Mouse (Mus musculus) CH12.LX (cell line): ENCODE results near the gene Gm6588. TPM values are rescaled to one million over a fixed set of nuclear protein-coding genes. Genes with fewer than 3 reads are reported as not detected.

Experiments used
- DNase-seq: peaks from one replicate; pipeline ENCODE4 v3.0.0-alpha.2; 2013; ENCODE audit errors: extremely low read depth
- H3K27ac ChIP-seq: 2 replicates; pipeline ENCODE4 v1.5.1; 2012; ENCODE audit warnings: low read depth, mild to moderate bottlenecking, control low read depth, moderate library complexity; ENCODE audit not compliant: insufficient read depth
- H3K27me3 ChIP-seq: replicated peaks from 2 replicates; pipeline ENCODE3; 2012; ENCODE audit warnings: inconsistent platforms
- H3K36me3 ChIP-seq, 2 experiments: replicated peaks in 1 of 2; 2 replicates each; pipeline versions ENCODE3 to v1.6.1; 2012; ENCODE audit warnings: inconsistent platforms in 1 of 2, low read length in 1 of 2, mild to moderate bottlenecking in 1 of 2, mixed read lengths in 1 of 2, moderate library complexity in 1 of 2; ENCODE audit not compliant: control insufficient read depth in 1 of 2, insufficient read depth in 1 of 2
- H3K4me1 ChIP-seq, 2 experiments: 2 replicates each; pipeline ENCODE4 v1.6.1; 2012; ENCODE audit warnings: inconsistent platforms in 1 of 2, moderate library complexity in 1 of 2; ENCODE audit not compliant: insufficient read depth in 2 of 2, control insufficient read depth in 1 of 2
- H3K4me2 ChIP-seq: 2 replicates; pipeline ENCODE4 v1.6.1; 2012; ENCODE audit warnings: low read depth, mild to moderate bottlenecking, control low read depth; ENCODE audit not compliant: poor library complexity, insufficient read depth, severe bottlenecking
- H3K4me3 ChIP-seq, 3 experiments: fragments of 150-350 bp in 1 of 3; sonication (generic) in 1 of 3; replicated peaks in 1 of 3; 2 replicates each; pipeline versions ENCODE3 to v1.5.1; 2011 to 2012; ENCODE audit warnings: low read depth in 2 of 3, low read length in 2 of 3, mild to moderate bottlenecking in 2 of 3, moderate library complexity in 2 of 3, control low read depth in 1 of 3, improper control_type of control experiment in 1 of 3, inconsistent platforms in 1 of 3, mixed read lengths in 1 of 3; ENCODE audit not compliant: poor library complexity in 1 of 3
- H3K79me2 ChIP-seq: replicated peaks from 2 replicates; pipeline ENCODE4 v1.6.1; 2012; ENCODE audit warnings: mild to moderate bottlenecking, moderate library complexity; ENCODE audit not compliant: control insufficient read depth, poor library complexity, insufficient read depth, severe bottlenecking; ENCODE audit errors: extremely low read depth
- H3K9ac ChIP-seq: 2 replicates; pipeline ENCODE4 v1.6.1; 2012; ENCODE audit warnings: low read depth, mild to moderate bottlenecking, control low read depth, moderate library complexity; ENCODE audit not compliant: insufficient read depth
- H3K9me3 ChIP-seq: replicated peaks from 2 replicates; pipeline ENCODE3; 2012; ENCODE audit warnings: low read length, inconsistent platforms, mixed read lengths
- BHLHE40 ChIP-seq: IDR thresholded peaks from 2 replicates; pipeline ENCODE4 v1.6.1; 2011; ENCODE audit warnings: mild to moderate bottlenecking, low read depth, low read length, improper control_type of control experiment
- CTCF ChIP-seq, 2 experiments: IDR thresholded peaks in 1 of 2; conservative IDR thresholded peaks in 1 of 2; 2 replicates each; pipeline ENCODE4 v1.5.1; 2011 to 2012; ENCODE audit warnings: low read depth in 2 of 2, low read length in 2 of 2, improper control_type of control experiment in 1 of 2, inconsistent platforms in 1 of 2, mild to moderate bottlenecking in 1 of 2, moderate library complexity in 1 of 2
- GABPA ChIP-seq: IDR thresholded peaks from 2 replicates; pipeline ENCODE4 v1.6.1; 2012; ENCODE audit warnings: low read depth, low read length, improper control_type of control experiment, inconsistent platforms; ENCODE audit not compliant: insufficient replicate concordance
- HCFC1 ChIP-seq: IDR thresholded peaks from 2 replicates; pipeline ENCODE4 v1.6.1; 2012; ENCODE audit warnings: low read depth, mild to moderate bottlenecking, inconsistent platforms, low read length, improper control_type of control experiment
- KAT2A ChIP-seq: IDR thresholded peaks from 2 replicates; pipeline ENCODE4 v1.6.1; 2012; ENCODE audit warnings: low read length, improper control_type of control experiment, inconsistent platforms; ENCODE audit not compliant: insufficient replicate concordance
- MAZ ChIP-seq: IDR thresholded peaks from 2 replicates; pipeline ENCODE4 v1.6.1; 2012; ENCODE audit warnings: low read depth, mild to moderate bottlenecking, inconsistent platforms, low read length, improper control_type of control experiment, moderate library complexity
- RAD21 ChIP-seq: IDR thresholded peaks from 2 replicates; pipeline ENCODE4 v1.6.1; 2011; ENCODE audit warnings: low read depth, mild to moderate bottlenecking, low read length, improper control_type of control experiment, moderate library complexity
- RCOR1 ChIP-seq: conservative IDR thresholded peaks from 2 replicates; pipeline ENCODE4 v1.6.1; 2012; ENCODE audit warnings: low read depth, mild to moderate bottlenecking, inconsistent platforms, low read length, improper control_type of control experiment
- SMC3 ChIP-seq: IDR thresholded peaks from 2 replicates; pipeline ENCODE4 v1.6.1; 2011; ENCODE audit warnings: low read depth, low read length, improper control_type of control experiment
- TCF12 ChIP-seq: IDR thresholded peaks from 2 replicates; pipeline ENCODE4 v1.6.1; 2014; ENCODE audit warnings: low read depth, mild to moderate bottlenecking, inconsistent platforms, low read length, improper control_type of control experiment
- UBTF ChIP-seq: IDR thresholded peaks from 2 replicates; pipeline ENCODE4 v1.6.1; 2012; ENCODE audit warnings: low read depth, mild to moderate bottlenecking, inconsistent platforms, low read length, improper control_type of control experiment, moderate library complexity
- USF2 ChIP-seq: conservative IDR thresholded peaks from 2 replicates; pipeline ENCODE4 v1.6.1; 2011; ENCODE audit warnings: low read depth, low read length, improper control_type of control experiment
- ZNF384 ChIP-seq: IDR thresholded peaks from 2 replicates; pipeline ENCODE4 v1.6.1; 2012; ENCODE audit warnings: low read depth, low read length, improper control_type of control experiment, inconsistent platforms
- dilution Hi-C: fragments of 300-500 bp; cut with MboI; formaldehyde crosslinking; loops from 2 replicates; pipeline ENCODE4 v1.14.3; 2020; ENCODE audit warnings: low sequenced_read_pairs; ENCODE audit not compliant: extremely low pct_unique_long_range_greater_than_20kb, extremely low pct_ligation_motif_present
- in situ Hi-C: fragments of 300-500 bp; cut with MboI; formaldehyde crosslinking; loops from 3 replicates; pipeline ENCODE4 v1.14.3; 2019; ENCODE audit warnings: low sequenced_read_pairs, low pct_ligation_motif_present, low pct_unique_long_range_greater_than_20kb, mixed read lengths
- polyA plus RNA-seq: library from polyadenylated mRNA; unstranded; fragments of >175 nt; gene quantifications from 2 replicates; pipeline ENCODE4 v1.2.1, GENCODE M21; 2012; ENCODE audit warnings: low read depth; ENCODE audit not compliant: insufficient read length
- total RNA-seq, 2 experiments: library from RNA; depleted of rRNA; stranded (reverse); fragments of 300-350 nt in 1 of 2; fragments of >200 nt in 1 of 2; gene quantifications; 2 replicates each; pipeline ENCODE4 v1.2.3; 2012 to 2014

Gm6588 gene
- total and polyA plus RNA-seq, 3 experiments: not detected

GRCm38 (mm10) chr5:112427283-112427682 is 21.9 kb upstream of the Gm6588 start:
- Histone ChIP-seq H3K9ac (no peak overlapping the region), H3K36me3 (no peaks in the 10 kb centered on the region), H3K4me3 (no peak overlapping the region), H3K4me2 (no peak overlapping the region), H3K27me3 (peaks cover 68% of the 10 kb centered on the region), H3K9me3 (no peaks in the 10 kb centered on the region), H3K27ac (no peak overlapping the region), H3K4me1 (no peaks in the 10 kb centered on the region), H3K79me2 (no peaks in the 10 kb centered on the region)
- in situ Hi-C loops (loop anchor here (10.0 kb wide), 2 partner anchors 182 to 212 kb away; no protein-coding TSS in a partner anchor), dilution Hi-C loops (no loop called here)
- DNase-seq: peak; percentile 45
- TF ChIP-seq BHLHE40 (no peak), CTCF (conservative IDR thresholded peaks at IDR 0.05 in 1 of 2, IDR thresholded peaks at IDR 0.05 in 1 of 2; ENCODE audit: low read depth in 2 of 2, low read length in 2 of 2) (peak; percentile 50 to 76), ZNF384 (no peak), KAT2A (no peak), SMC3 (peak; percentile 44), HCFC1 (no peak), RCOR1 (no peak), UBTF (no peak), USF2 (no peak), RAD21 (peak; percentile 27), TCF12 (no peak), MAZ (no peak)

GRCm38 (mm10) chr5:112428944-112429343 is 20.3 kb upstream of the Gm6588 start:
- no peak overlapping the region for H3K9ac ChIP-seq
- dilution Hi-C loops: no loop called here
- TF ChIP-seq CTCF (conservative IDR thresholded peaks at IDR 0.05 in 1 of 2, IDR thresholded peaks at IDR 0.05 in 1 of 2; ENCODE audit: low read depth in 2 of 2, low read length in 2 of 2): peak; percentile 29 to 52
- peak; percentile 55 for TF ChIP-seq RAD21
- TF ChIP-seq GABPA: no peak
- H3K4me2 ChIP-seq: no peak overlapping the region
- no peak overlapping the region for H3K27ac ChIP-seq
- H3K9me3 ChIP-seq: no peaks in the 10 kb centered on the region
- peak; percentile 23 for DNase-seq
- no peaks in the 10 kb centered on the region for H3K4me1 ChIP-seq
- no peak overlapping the region for H3K4me3 ChIP-seq
- no peaks in the 10 kb centered on the region for H3K36me3 ChIP-seq
- peaks cover 57% of the 10 kb centered on the region for H3K27me3 ChIP-seq
- H3K79me2 ChIP-seq: no peaks in the 10 kb centered on the region
- in situ Hi-C loops: loop anchor here (10.0 kb wide), 2 partner anchors 184 to 214 kb away; no protein-coding TSS in a partner anchor
